Mouse (Mus musculus): Measurements from ENCODE around the gene Ccnd2.

DNA sequence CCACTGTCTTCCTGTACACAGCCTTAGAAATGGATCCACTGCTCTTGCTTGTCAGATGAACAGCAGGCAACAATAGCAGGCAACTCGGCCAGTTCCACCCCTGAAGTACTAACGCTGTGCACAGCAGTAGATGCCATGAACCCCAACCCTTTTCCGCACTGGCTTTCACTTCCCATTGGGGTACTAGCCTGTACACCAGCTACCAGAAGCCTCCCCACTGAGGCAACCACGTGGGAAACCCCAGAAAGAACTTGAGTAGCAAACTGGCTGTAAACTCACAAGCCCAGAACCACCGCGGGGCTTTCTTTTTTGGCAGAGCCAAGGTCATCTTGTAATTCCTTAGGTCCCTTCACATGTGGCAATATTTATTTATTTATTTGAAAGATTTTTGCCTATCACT is 70.2 kb downstream of the Ccnd2 start:
- TF ChIP-seq CTCF (IDR thresholded peaks at IDR 0.05) (no peak), EP300 (IDR thresholded peaks at IDR 0.05) (no peak)
